Mouse (Mus musculus) bone marrow, adult 2 months (tissue): Measurements from ENCODE around the gene Actr3.

Experiments used
- CTCF ChIP-seq: fragments of 200-500 bp; IDR thresholded peaks from 2 replicates; pipeline ENCODE4 v1.5.1; 2011; ENCODE audit warnings: low read length, control low read depth; ENCODE audit not compliant: control insufficient read depth, insufficient read depth
- POLR2A ChIP-seq: fragments of 200-500 bp; IDR thresholded peaks from 2 replicates; pipeline ENCODE4 v1.6.1; 2011; ENCODE audit warnings: low read depth, mild to moderate bottlenecking, control low read depth, low read length, borderline replicate concordance; ENCODE audit not compliant: control insufficient read depth

- TF ChIP-seq CTCF (no peak), POLR2A (no peak)
Measured at GRCm38 (mm10) chr1:125345448-125345847, 90.1 kb downstream of the Actr3 start.
